Mouse (Mus musculus): ENCODE data around the gene AI837181. TPM values are rescaled to one million over a fixed set of nuclear protein-coding genes. Genes with fewer than 3 reads are reported as not detected.
A peak's percentile ranks its signal among the peaks of the same experiment; 100 is the strongest.

AI837181 gene
- total RNA-seq, 2 experiments from 2014 or later = 15.6 to 23.7 TPM

DNA sequence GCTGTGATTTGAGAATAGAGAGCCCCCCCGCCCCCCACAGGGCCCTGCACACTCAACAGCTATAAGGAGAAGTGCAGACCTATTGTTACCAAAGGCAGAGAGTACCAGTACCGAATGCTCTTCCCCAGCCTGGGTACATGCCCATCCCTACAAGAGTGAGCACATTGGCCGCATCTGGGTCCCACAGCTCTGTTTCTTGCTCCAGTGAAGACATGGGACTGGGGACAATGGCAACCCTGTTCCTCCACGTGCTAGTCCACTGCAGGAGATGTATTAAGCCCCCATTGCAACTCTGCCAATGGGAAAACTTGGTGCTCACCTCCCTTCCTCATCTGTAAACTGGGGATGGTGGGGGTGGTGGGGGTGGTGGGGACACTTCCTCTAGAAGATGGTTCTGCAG lies 11.1 kb upstream of the AI837181 start:
- no peak for ATAC-seq (ENCODE audit: poor library complexity, severe bottlenecking)

GRCm38 (mm10) chr19:5414534-5414957 lies 10.4 kb upstream of the AI837181 start:
- ATAC-seq (ENCODE audit: poor library complexity, severe bottlenecking) = no peak

DNA sequence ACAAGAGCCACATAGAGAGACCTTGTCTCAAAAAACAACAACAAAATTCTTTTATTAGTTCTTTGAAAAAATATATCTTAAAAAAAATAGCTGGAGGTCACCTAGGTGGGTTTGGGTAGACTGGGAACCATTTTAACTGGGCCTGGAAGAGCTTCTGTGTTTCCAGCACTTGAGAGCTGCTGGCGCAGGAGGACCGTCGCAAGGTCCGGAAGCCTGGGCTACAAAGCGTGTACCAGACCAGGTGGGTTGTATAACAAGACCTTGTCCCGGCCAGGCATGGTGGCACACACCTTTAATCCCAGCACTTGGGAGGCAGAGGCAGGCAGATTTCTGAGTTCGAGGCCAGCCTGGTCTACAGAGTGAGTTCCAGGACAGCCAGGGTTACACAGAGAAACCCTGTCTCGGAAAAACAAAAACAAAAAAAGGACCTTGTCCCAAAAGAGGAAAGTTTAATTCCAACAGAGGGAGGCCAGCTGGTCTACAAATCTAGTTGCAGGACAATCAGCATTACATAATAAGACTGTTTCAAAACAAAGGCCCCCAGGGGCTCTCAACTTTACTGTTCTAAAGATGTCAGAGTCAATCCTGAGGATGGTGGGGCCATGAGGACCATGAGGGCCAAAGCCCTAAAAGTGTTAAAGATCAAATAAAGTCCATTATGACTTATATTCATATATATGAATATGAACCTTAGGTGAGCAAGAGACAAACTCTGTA lies 6.0 kb upstream of the AI837181 start:
- no peak for ATAC-seq (ENCODE audit: poor library complexity, severe bottlenecking)

DNA sequence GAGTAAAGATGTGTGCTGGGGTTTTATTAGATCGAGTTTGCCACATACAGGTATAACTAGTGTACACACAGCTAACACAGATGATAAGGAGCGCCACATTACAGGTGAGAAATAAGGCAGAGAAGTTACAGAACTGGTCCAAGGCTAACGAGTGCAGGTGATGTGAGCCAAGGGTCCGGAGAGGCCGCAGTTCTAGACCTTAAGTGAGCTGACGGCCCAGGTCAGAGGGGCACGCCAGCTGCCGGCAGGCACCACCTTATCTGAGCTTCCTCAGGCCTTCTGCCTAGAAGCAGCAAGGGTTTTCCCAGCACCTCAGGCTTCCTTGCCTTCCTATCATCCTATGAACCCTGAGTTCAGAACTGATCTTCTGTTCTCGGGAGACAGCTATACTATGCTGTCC lies 5.3 kb upstream of the AI837181 start:
- no peak for ATAC-seq (ENCODE audit: poor library complexity, severe bottlenecking)

DNA sequence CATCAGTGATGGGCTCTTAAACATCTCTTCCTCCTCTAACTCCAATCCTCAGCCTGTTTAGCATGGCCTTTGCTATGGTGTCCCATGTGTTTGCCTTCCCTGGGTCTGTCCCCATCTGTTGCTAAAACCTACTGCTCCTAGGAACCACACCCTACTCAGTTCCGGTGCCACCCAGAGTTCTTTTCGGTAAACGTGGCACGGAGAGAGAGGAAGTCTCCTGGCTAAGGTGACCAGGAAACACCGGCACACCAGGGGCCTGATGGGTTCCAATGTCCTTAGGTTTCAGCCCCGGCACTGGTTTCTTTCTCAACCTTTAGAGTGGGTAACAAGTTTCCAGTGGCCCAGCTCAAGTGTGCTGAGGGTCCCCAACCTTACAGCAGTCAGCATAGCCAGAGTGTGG lies 4.4 kb upstream of the AI837181 start:
- no peak for ATAC-seq (ENCODE audit: poor library complexity, severe bottlenecking)

- ATAC-seq (ENCODE audit: poor library complexity, severe bottlenecking) = no peak
Observed at GRCm38 (mm10) chr19:5421784-5422183, 3.2 kb upstream of the AI837181 start.

- ATAC-seq (ENCODE audit: poor library complexity, severe bottlenecking) = no peak
Observed at GRCm38 (mm10) chr19:5422267-5422666, 2.7 kb upstream of the AI837181 start.

DNA sequence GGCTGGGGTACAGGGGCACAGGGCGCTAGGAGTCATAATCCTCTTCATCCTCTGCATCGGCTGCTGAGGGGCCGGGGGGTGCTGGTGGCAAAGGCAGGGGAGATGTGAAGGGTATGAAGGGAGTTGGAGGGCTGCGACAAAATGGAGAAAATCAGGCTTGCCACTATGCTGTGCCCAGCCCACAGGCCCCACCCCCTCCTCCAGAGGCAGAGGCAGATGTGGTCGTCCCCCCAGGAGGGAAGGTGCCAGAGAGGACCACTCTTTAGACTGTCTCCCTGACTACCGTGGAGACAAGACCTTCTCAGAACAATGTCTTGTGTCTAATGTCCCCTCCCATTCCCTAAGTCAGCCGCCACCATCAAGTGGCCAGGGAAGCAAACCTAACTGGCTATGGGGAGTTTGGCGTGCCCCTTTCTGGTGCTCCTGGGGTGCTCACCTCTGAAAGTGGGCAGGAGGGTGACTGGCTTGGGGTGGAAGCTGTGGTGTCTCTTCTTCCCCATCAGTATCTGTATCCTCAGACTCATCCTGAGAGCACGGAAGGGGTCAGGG lies 2.0 kb upstream of the AI837181 start:
- no peak for ATAC-seq (ENCODE audit: poor library complexity, severe bottlenecking)

DNA sequence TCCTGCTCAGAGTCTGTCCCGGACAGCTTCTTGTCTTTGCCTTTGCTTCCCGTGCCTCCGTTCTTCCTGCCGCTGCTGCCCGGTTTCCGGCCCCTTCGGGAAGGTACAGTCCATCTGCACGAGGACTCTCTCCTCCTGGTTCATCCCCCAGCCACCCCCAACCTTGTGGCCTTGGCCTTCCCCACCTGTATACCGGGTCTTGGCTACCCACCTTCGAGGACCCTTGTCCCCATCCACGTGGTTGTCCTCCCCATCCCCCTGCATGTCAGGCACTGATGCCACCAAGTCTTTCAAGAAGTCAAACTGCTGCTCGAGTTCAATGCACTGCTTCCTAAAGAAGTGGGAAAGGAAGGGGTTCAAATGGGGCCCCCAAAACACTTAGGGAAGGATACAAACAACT lies 1.4 kb upstream of the AI837181 start:
- no peak for ATAC-seq (ENCODE audit: poor library complexity, severe bottlenecking)

DNA sequence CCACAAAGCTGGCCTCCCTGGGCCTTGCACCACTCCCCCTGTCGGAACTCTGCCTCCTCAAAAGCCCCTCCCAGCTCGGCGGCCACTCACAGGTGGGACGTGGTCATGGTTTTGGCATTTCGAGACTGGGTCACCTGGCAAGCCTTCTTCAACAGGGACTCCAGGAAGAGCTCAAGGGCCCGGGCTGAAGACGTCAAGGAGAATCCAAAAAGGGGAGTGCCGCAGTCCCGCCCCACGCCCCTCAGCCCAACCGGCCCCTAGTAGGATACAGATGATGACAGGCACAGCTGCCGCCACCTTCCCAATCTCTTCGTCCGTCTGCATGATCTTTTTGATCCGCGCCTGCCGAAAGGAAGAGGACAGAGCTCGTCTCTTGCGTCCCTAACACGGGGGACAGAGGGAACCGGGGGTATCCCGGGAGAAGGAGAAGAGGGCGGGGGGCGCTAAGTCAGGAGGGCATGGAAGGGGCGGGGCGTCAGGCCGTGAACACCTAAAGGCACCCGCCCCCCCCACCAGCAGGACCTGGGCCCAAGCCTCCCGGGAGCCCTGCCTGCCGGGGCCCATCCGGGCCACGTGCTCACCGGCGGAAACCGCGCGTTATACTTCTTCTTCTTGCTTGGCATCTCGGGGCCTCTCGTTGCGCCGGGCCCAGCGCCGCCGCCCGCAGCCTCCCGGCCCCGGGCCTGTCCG lies 707 bp upstream of the AI837181 start:
- ATAC-seq (ENCODE audit: poor library complexity, severe bottlenecking) = peak; percentile 30

GRCm38 (mm10) chr19:5425906-5426565 lies 1.1 kb downstream of the AI837181 start:
- no peak for ATAC-seq (ENCODE audit: poor library complexity, severe bottlenecking)

DNA sequence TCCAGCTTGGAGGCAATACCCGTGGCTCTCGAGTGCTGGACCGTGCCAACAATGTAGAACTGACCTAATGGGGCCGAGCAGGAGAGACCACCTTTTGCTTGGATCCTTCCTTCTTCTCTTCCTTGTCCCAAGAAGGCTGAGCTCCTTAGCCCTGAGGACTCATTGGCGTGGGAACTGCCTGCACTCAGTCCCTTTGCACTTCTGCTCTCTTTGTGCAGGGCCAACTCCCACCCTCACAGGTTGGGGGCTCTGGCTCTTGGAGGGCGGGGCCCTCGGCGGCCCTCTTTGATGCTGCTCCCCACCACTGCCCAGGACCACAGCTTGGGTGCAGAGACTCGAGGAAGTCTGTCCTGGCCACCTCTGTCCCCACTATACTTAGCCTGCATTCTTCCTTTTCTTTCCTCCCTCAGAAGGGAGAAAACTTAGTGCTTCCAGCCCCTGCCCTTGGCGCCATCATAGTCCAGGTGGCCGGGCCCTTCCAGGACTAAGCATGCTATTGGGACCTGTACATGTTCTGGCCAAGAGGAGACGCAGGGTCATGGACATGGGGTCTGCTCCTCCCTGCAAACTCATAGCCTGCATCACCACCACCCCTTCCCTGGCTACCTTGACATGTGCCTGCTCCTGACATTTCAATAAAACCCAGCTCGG lies 1.8 kb downstream of the AI837181 start:
- ATAC-seq (ENCODE audit: poor library complexity, severe bottlenecking) = no peak

GRCm38 (mm10) chr19:5428083-5428482 lies 3.1 kb downstream of the AI837181 start:
- no peak for ATAC-seq (ENCODE audit: poor library complexity, severe bottlenecking)

DNA sequence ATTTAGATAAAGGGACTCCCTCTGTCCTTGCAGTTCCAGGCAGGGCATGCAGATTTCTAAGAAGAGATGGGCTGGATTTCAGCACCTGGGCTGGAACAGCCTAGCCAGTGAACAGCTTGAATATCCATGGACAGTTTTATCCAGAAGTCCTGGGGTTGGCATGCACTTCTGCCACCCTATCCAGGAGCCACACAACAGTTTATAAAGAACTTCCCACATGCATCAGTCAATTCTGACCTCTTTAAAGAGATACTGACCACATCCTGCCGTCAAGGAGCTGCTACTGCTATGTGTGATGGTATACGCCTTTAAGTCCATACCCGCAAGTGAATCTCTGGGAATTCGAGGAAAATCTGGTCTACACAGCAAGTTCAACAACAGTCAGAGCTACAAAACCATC lies 4.3 kb downstream of the AI837181 start:
- ATAC-seq (ENCODE audit: poor library complexity, severe bottlenecking) = no peak

DNA sequence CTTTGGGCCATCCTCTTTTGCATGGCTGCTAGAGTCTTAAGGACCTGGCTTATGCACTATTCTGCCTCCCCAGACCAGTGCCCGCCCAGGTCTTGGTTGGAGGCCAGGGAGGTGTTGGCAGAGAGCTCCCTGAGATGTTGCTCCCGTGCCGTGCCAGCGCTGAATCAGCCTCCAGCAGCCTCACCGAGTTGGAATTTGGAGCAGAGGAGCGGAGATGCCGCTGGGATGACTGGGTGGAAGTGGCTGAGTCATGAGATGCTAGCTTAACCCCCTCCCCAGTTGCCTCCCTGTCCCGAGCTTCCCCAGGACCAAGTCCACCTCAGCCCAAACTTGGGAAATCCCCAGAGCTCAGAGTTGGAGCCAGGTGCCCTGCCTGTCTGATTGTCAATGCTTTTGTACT lies 4.9 kb downstream of the AI837181 start:
- ATAC-seq (ENCODE audit: poor library complexity, severe bottlenecking) = no peak

GRCm38 (mm10) chr19:5430408-5430807 lies 5.5 kb downstream of the AI837181 start:
- no peak for ATAC-seq (ENCODE audit: poor library complexity, severe bottlenecking)

DNA sequence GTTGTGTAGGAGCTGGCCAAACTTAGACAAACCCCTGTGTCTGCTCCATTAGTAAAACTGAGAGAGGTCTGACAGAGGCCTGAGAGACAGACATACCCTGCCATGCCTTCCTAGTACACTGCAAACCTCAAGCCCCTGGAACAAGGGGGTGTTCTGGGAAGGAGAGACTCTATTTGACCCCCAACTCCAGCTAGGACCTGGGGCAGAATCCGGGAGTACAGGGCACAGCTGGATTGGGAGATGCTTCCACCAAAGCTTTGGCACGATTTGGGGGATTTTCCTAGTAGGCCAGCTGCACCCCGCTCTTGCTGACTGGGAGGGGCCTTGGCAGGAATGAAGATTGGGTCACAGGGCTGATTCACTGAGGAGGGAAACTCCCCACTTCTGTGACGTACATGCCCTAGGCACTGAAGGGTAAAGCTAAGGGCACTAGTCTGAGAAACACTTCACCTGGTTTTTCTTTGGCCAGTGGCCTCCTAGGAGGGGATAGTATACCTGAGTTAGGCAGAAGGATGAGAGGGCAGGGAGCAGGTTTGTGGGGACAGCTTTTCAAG lies 7.0 kb downstream of the AI837181 start:
- no peak for ATAC-seq (ENCODE audit: poor library complexity, severe bottlenecking)

DNA sequence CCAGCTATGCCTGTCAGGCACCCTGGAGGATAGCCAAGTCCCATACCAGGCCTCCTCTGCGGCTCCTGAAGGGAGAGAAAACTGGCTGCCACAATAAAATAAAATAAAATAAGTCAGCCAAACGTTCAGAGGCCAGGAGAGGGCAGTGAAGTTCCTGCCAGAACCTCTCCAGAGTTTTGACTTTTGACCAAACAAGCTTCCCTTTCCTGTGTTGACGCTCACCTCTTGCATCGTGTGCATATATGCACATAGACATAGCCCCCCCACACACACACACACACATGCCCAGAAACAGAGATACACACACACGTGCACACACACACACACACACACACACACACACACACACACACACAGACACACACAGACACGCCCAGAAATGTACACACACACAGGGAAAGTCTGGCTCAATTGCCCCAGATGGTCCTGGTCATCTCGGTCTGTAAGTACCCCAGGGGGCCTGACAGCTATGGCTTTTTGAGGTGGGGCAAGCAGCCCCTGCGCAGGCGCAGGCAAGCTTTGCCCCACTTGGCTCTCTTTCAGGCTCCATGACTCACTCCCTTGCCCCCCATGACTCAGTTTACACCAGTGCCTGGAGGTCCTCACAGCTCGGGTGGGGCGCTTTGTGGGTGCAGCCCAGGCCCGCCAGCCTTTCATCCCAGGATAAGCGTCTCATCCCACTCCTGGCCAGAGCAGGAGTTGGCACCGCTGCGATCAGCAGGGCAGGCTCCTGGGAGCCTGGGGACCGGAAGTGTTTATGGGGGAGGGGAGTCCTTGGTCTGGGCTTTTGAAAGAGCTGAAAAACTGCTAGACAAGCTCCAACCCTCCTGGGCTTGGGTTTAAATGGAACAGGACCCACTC lies 8.3 kb downstream of the AI837181 start:
- ATAC-seq (ENCODE audit: poor library complexity, severe bottlenecking) = peak; percentile 89

DNA sequence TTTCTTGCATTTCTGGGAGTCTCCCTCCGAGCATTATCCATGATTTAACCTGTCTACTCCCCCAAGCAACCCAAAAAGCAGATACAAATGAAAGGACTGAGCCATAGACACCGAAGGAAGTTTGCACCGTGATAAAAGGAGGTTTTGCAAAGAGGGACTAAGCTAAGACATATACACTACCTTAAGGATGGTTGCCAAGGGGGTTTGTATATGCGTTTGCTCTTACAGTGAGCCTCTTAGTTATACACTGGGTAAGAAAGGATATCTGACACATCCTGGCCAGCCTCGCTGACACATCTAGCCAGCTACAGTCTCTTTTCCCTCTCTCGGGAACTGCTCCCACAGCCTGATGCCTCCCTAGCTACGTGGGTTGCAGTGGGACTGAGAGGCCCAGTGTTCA lies 9.0 kb downstream of the AI837181 start:
- no peak for ATAC-seq (ENCODE audit: poor library complexity, severe bottlenecking)

DNA sequence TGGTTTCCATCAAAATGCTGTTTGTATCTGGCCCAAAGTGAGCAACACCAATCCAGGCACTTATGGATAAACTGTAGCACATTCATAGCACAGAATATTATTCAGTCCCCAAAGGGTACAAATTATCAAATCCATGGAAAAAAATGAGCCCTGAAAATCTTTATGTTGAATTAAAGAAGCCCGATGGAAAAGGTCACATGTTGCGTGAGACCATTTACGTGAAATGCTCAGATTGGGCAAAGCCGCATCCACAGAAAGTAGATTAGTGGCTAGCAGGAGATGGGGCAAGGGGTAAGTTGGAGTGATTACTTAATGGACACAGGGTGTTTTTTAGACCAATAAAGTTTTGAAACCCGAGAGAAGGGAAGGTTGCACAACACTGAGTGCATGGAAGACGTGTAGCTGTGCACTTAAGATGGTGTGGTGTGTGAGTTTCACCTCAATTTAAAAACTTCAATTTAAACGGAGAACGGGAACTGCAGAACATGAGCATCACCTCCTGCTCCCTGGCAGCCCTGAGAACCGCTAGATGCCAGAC lies 19.5 kb downstream of the AI837181 start:
- peak; percentile 38 for ATAC-seq (ENCODE audit: poor library complexity, severe bottlenecking)

Measured in megakaryocyte, adult 5-6 weeks (primary cell).